Mouse (Mus musculus) ovary, postnatal 10 days (tissue): ENCODE results near the gene Zfp579.

Experiments used
- DNase-seq: peaks from one replicate; pipeline ENCODE4 v3.0.0; 2022; ENCODE audit warnings: low spot score

Zfp579 gene

GRCm38 (mm10) chr7:4957361-4957760, 38.6 kb downstream of the Zfp579 start:
- DNase-seq = no peak

GRCm38 (mm10) chr7:4953815-4954445, 42.0 kb downstream of the Zfp579 start:
- no peak for DNase-seq

GRCm38 (mm10) chr7:4950561-4951342, 45.2 kb downstream of the Zfp579 start:
- DNase-seq = no peak

GRCm38 (mm10) chr7:4948386-4948785, 47.6 kb downstream of the Zfp579 start:
- DNase-seq = no peak

GRCm38 (mm10) chr7:4947855-4948254, 48.1 kb downstream of the Zfp579 start:
- DNase-seq = no peak

GRCm38 (mm10) chr7:4943223-4943815, 52.6 kb downstream of the Zfp579 start:
- peak; percentile 96 for DNase-seq

GRCm38 (mm10) chr7:4942673-4943072, 53.3 kb downstream of the Zfp579 start:
- no peak for DNase-seq

- DNase-seq = peak; percentile 71
Observed at GRCm38 (mm10) chr7:4940068-4940479, 55.9 kb downstream of the Zfp579 start.

- DNase-seq = no peak
Observed at GRCm38 (mm10) chr7:4938456-4938855, 57.5 kb downstream of the Zfp579 start.

- no peak for DNase-seq
Observed at GRCm38 (mm10) chr7:4937392-4937791, 58.6 kb downstream of the Zfp579 start.

- DNase-seq = no peak
Observed at GRCm38 (mm10) chr7:4936832-4937231, 59.1 kb downstream of the Zfp579 start.

GRCm38 (mm10) chr7:4934160-4934914, 61.6 kb downstream of the Zfp579 start:
- no peak for DNase-seq
